Mouse (Mus musculus): Measurements from ENCODE around the gene Vps26a. TPM values are rescaled to one million over a fixed set of nuclear protein-coding genes. Genes with fewer than 3 reads are reported as not detected.

The Vps26a gene
- 232 TPM for polyA plus RNA-seq (2014; fragmentation: Illumina TruSeq; extraction: RNeasy Lipid Tissue Mini Kit (QIAGEN cat#74804))

DNA sequence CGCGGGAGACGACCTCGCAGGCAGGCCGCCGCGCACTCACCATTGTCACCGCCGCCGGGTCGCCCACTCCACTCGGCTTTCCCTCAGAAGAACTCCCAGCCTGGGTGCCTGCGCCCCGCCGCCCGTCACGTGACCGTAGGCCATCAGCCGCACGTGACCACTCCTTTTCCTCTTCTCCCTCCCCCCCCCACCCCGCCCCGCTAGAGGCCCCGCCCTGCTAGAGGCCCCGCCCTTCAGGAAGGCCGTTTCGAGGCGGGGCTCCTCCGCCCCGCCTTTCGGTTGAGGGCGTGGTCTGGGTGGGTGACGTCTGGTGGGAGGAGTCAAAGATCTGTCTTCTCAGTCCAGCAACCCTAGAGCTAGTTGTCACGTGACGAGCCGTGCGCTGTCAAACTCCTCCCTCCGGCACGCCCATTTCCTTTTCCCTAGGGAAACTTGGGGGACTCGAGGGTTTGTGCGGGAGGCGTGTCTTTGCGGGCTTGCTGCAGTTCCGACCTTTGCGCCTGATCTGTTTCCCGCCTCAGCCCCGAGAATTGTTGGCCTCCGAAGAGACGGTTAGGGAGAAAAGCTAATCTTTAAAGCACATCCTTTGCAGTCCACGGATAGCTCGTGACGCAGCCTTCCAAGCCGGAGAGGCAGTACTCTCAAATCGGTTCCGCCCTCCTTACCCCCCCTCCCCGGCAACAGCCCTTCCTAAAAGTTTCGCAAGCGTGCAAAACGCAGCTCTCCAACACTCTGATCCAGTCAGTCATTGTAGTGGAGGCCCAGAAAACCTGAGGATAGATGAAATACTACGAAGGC is at the start of gene Vps26a:
Gene Vps26a, minus strand, starts transcription at position 188 of the 798 bp plus-strand sequence.

DNA sequence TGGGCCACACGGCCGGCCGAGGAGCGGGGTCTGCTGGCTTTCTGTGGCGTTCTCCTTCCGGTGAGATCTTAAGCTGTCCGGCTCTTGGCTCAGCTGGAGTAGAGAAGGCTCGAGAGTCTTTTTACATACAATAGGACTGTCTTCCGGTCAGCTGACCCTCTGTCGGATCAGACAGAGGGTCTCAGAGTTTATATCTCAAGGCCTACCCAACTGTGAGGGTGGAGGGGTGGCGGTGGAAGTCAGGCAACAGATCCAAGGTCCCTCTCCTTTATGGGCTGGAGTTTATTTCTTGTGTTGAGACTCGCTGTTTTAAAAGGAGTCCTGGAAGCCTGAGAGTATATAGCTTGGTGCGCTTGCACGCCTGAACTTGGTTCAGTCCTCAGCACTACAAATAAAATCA is 40.7 kb upstream of the Vps26a start, which contains the start of gene Srgn:
Gene Srgn, minus strand, starts transcription at position 101 of the 400 bp plus-strand sequence.

DNA sequence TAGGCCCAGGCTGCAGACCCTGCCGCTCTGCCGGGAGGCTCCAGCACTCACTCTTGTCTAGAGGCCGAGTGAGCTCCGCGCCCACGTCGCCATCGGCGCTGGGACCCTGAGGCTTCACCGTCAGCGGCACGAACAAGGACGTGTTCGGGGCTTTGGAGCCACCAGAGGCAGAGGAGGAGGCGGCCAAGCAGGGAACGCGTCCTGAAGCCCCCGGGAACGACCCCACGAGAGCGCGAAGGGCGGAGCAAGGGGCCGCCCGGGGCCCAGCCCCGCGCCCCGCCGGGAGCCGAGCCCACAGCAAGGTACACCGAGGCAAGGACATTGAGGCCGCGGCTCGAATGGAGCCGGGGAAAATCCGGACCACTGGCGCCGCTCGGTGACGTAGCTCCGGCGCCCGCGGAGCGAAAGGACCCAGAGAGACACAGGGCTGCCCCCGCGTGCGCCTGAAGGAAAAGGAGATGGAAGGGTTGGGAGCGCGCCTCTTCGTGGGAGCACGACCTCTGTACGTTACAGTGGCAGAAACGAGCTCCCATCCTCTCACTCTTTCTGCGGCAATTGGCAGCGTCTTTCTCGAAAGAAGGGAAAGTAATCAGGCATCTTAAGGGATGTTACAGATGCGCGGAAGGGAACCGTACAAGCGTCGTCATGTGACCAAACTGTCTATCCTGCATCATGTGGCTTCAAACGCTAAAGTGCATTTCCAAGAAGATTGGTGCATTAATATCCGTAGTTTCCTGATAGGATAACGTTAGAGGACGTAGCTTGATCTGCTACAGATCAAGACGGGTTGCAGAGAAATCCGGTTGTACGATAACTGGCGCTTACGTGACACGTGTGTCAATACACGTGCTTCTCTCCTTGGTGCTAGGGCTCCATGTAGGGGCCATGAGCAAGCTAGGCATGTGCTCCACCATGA is 37.0 kb downstream of the Vps26a start, which contains the start of the genes 4930507D05Rik and Supv3l1:
Gene 4930507D05Rik, plus strand, starts transcription at position 126 of the 916 bp plus-strand sequence.
Gene Supv3l1, minus strand, starts transcription at position 375 of the 916 bp plus-strand sequence.

DNA sequence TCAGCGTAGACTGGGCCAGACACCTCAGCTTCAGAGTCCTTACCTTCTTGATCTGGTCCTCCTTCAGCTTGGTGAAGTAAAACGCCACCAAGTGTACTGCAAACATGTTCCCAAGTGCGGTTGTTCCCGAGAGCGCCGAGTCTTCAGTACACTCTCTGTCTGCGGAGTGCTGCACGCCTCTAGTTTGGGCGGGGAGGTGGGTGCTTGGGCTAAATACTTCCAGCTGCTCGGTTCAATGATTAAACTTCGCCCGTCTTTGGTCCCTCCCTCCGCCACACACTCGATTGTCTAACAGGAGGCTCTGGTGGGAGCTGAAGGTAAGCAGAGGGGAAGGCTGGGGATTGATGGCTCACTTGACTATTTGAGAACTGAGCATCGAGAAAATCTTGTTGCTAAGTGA is 64.3 kb downstream of the Vps26a start, which contains the start of gene Hkdc1:
Gene Hkdc1, minus strand, starts transcription at position 237 of the 400 bp plus-strand sequence.

Other genes starting within 250 kb of the Vps26a start
- not detected for gene Tacr2, start 234.4 kb downstream of the Vps26a start, polyA plus RNA-seq (2014; fragmentation: Illumina TruSeq; extraction: RNeasy Lipid Tissue Mini Kit (QIAGEN cat#74804))
- 5.1 TPM for gene Hk1, start 106.9 kb downstream of the Vps26a start, polyA plus RNA-seq (2014; fragmentation: Illumina TruSeq; extraction: RNeasy Lipid Tissue Mini Kit (QIAGEN cat#74804))
- gene Hkdc1, start 64.3 kb downstream of the Vps26a start, polyA plus RNA-seq (2014; fragmentation: Illumina TruSeq; extraction: RNeasy Lipid Tissue Mini Kit (QIAGEN cat#74804)) = not detected
- gene 4930507D05Rik, start 37.3 kb downstream of the Vps26a start, polyA plus RNA-seq (2014; fragmentation: Illumina TruSeq; extraction: RNeasy Lipid Tissue Mini Kit (QIAGEN cat#74804)) = not detected
- gene Supv3l1, start 37.1 kb downstream of the Vps26a start, polyA plus RNA-seq (2014; fragmentation: Illumina TruSeq; extraction: RNeasy Lipid Tissue Mini Kit (QIAGEN cat#74804)) = 20.8 TPM
- 132 TPM for gene Srgn, start 40.6 kb upstream of the Vps26a start, polyA plus RNA-seq (2014; fragmentation: Illumina TruSeq; extraction: RNeasy Lipid Tissue Mini Kit (QIAGEN cat#74804))
- gene Kif1bp, start 91.7 kb upstream of the Vps26a start, polyA plus RNA-seq (2014; fragmentation: Illumina TruSeq; extraction: RNeasy Lipid Tissue Mini Kit (QIAGEN cat#74804)) = 30.3 TPM
- 100 TPM for gene Ddx21, start 115.5 kb upstream of the Vps26a start, polyA plus RNA-seq (2014; fragmentation: Illumina TruSeq; extraction: RNeasy Lipid Tissue Mini Kit (QIAGEN cat#74804))
- gene Ddx50, start 164.4 kb upstream of the Vps26a start, polyA plus RNA-seq (2014; fragmentation: Illumina TruSeq; extraction: RNeasy Lipid Tissue Mini Kit (QIAGEN cat#74804)) = 241 TPM
- gene Stox1, start 239.3 kb upstream of the Vps26a start, polyA plus RNA-seq (2014; fragmentation: Illumina TruSeq; extraction: RNeasy Lipid Tissue Mini Kit (QIAGEN cat#74804)) = 4.4 TPM

Measured in ovary, adult 10 weeks (tissue).